Mouse (Mus musculus): ENCODE data around the gene Megf6.

DNA sequence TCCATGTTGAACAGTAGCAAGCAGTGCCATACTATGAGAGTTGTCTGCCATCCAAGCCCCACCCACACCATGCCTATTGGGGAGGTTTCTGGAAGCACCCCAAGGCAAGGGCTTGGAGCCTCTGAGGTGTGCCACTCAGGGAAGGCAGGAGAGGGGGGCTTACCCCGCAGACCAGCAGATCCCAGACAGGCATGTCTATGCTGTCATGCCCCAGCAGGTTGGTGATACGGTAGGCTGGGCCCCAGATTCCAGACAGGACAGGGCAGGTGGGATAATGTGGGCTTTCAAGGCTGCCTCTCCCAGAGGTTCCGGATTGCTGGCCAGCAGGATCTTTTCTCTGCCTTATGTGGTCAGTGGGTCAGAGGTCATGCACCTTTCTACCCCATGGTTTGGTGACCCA lies 65.5 kb downstream of the Megf6 start:
- TF ChIP-seq CTCF (IDR thresholded peaks at IDR 0.05; ENCODE audit: low read depth) (no peak), EP300 (optimal IDR thresholded peaks at IDR 0.05) (no peak)
